Mouse (Mus musculus) frontal cortex, postnatal 14 days (tissue): ENCODE data around the gene Cbx5.

Source experiments
- DNase-seq, 2 experiments: peaks; one replicate each; pipeline ENCODE4 v3.0.0; 2022; ENCODE audit warnings: low spot score in 2 of 2

Gene Cbx5

DNA sequence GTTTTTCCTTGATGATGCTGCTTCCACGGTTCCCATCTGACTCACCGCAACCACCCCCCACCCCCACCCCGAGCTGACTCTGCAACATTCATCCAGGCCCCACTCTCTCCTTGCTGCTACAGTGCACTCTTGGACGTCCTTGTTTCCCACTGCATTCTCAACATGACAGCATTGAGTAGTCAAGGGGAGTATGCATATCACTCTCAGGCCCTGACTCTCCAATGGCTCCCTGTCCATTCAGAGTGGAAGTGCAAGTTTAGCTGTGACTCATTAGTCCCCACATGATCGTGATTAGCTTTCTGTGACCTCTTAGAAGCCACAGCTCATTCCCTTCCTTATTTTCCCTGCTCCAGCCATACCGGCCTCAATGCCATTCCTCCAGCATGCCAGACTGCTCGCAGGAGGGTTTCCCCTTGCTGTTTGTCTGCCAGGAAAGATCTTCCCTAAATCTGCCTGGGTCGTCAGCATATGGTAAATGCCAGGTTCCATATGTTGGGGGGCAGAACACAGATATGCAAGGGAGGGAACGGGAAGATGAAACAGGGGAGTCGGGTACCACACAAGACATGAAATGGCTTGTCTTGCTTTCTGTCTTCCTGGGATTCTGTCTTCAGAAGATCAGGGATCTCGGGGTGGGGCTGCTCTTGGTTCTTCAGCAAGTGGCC lies 93.8 kb downstream of the Cbx5 start:
- no peak for DNase-seq

DNA sequence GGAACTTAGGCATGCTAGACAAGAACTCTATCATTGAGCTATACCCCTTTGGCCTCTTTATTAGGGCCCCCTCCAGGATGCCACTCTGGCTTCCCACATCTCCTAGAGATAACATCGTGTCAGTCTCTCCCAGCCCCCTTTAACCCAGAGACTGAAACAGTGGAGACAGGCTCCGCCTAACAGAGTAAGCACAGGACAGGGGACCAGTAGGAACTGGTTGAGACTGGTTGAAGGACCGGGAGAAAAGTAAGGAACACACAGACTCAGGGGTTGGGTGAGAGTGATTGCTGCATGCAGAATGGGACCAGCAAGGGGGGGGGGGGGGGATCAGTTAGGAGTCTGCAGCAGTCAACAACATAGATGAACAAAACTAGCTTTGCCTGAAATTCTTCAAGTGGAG lies 95.4 kb downstream of the Cbx5 start:
- DNase-seq = no peak
